Mouse (Mus musculus): Measurements from ENCODE around the gene Adh7.

The Adh7 gene

DNA sequence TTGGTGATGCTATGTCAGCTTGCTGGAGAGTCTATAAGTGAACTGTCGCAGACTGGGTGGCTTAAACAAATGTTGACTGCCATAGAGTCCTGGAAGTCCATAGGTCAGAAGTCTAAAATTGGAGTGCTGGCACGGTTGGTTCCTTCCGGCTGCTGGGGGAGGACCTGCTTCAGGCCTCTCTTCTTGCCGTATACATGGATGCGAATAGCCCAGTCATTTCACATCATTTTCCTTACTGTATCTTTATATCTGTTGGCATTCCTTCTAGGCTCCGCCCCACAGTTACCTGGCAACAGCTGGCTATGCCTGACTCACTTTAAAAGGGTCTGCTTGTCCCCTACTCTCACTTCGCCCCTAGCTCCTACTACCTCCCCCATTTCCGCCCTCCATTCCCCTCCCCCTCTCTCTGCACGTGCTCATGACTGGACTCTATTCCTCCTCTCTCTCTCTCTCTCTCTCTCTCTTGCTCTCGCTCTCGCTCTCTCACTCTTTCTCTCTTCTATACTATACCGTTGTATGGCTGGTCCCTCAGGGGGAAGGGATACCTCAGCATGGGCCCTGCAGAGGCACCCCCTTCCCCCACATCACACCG, 6.9 kb downstream of the Adh7 start:
- no peak for DNase-seq (ENCODE audit: low read depth, low spot score)

DNA sequence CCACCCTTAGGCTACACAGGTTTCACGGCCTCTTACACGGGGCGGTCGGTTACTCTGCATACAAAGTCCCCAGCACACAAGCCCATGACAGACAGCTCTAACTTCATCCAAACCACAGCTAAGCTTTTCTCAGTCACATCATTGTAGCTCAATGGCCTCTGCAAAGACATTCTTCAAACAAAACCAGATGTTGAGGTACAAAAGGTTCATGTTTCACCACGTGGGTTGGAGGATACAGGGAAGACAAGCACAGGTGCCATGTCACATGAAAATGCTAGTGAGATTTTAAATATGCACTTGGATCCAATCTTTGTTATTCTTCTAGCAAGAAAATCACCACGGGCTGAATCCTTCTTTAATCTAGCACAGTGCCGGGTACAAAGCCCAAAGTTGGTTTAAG, 7.8 kb downstream of the Adh7 start:
- DNase-seq (ENCODE audit: low read depth, low spot score), result no peak

DNA sequence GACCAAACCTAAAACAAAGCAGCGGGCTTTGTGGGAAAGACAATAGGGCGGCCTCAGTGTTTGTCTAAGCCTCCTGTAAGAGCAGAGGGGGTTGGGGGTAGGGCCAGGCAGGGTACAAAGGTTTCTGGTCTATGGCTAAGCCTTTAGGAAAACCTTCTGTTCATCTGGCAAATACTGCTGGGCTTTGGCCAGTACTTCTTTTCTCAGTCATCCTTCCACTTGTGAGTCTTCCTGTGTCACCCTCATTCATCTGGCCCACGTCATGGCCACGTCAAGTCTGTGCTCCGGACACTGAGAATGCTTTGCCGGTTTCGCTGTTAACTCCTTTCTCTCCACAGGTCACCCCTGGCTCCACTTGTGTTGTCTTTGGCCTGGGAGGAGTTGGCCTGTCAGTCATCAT, 8.3 kb downstream of the Adh7 start:
- DNase-seq (ENCODE audit: low read depth, low spot score), result no peak

GRCm38 (mm10) chr3:138226476-138226875, 8.9 kb downstream of the Adh7 start:
- DNase-seq (ENCODE audit: low read depth, low spot score), result no peak

DNA sequence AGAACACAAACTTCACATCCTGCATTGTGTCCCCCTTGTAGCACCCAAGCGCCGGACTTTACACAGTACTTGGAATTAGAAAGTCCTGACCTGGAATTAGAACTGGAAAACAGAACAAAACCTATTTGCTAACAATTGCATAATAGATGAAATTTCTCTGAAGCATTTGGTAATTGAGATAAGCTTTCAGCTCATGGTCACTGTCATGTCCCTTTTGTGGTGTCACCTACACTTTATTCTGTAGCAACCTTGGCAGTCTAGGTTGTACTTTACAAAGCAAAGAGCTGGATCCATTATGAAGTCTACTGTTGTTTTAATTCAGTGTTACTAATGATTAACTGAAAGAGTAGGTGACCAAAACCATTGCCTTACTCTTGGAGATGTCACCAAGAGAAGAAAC, 9.5 kb downstream of the Adh7 start:
- no peak for DNase-seq (ENCODE audit: low read depth, low spot score)

DNA sequence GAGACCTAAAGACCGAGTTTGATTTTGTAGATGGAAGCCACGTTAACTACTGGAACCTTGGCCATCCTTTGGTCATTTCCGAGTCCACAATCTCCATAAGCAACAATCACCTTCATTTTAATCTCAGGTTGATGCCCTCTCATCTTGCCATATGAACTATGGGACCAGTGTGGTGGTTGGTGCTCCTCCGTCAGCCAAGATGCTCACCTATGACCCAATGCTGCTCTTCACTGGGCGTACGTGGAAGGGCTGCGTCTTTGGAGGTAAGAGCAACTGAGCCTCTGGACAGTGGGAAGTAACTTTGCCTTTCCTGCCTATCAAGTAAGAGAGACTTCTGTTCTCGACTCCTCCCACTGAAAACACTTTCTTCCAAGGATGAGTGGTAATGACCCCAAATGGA, 10.2 kb downstream of the Adh7 start:
- no peak for DNase-seq (ENCODE audit: low read depth, low spot score)

DNA sequence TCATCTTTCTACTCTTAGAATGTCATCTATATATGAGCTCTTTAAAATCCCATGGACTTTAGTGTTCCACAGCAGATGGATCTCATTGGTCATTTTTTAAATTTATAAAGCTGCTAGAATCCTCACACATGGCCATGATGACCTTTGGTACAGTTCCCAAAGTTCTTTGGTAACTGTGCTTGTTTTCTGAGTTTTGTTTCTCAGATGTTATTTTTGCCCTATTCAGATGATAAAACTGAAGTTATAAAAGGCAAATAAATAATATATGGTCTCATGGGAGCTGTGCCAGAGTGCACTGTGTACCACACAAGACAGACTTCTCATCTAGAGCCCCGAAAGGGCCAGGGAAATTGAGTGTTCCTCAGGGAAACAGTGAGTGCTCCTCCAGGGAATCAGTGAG, 11.9 kb downstream of the Adh7 start:
- DNase-seq (ENCODE audit: low read depth, low spot score), result no peak

- no peak for DNase-seq (ENCODE audit: low read depth, low spot score)
These were observed 12.7 kb downstream of the Adh7 start for GRCm38 (mm10) chr3:138230266-138230665.

DNA sequence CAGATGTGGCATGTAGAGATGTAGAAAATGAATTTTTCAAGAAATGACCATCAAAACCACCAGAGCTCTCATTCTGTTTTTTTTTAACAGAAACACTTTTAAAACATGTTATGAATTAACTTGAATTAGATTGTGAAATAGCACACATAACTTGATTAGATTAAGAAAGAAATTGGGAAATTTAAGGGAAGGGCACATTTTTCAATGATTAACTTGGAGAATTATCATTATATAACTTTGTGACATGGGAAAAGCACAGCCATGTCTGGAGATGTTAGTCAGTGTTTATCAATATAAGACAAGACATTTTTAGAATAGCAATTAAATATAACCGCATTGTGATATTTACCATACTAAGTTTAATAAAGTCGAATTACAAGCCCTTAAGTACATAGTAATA, 14.0 kb downstream of the Adh7 start:
- no peak for DNase-seq (ENCODE audit: low read depth, low spot score)

GRCm38 (mm10) chr3:138236546-138237163, 19.1 kb downstream of the Adh7 start:
- no peak for DNase-seq (ENCODE audit: low read depth, low spot score)

- no peak for DNase-seq (ENCODE audit: low read depth, low spot score)
These were observed 20.5 kb downstream of the Adh7 start for GRCm38 (mm10) chr3:138238046-138238445.

- DNase-seq (ENCODE audit: low read depth, low spot score), result no peak
These were observed 21.9 kb downstream of the Adh7 start for GRCm38 (mm10) chr3:138239461-138239860.

GRCm38 (mm10) chr3:138240411-138240810, 22.9 kb downstream of the Adh7 start:
- no peak for DNase-seq (ENCODE audit: low read depth, low spot score)

DNA sequence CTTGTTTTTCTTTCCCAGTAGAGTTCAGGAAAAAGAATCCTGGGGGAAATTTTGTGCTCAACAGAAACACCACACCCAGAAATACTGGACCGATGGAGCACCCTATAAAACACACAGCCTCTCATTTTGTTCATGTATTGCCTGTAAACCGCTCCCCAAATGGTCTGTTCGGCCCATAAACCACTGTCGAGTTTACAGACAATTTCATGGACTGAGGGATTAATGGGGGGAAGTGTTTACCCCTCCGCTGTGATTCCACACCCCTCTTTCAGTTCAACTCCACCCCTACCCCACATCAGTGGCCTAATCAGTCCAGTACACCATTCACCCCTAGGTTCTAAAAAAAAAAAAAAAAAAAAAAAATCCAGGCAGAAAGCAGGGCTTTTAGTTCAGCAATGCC, 23.4 kb downstream of the Adh7 start:
- DNase-seq (ENCODE audit: low read depth, low spot score), result no peak

DNA sequence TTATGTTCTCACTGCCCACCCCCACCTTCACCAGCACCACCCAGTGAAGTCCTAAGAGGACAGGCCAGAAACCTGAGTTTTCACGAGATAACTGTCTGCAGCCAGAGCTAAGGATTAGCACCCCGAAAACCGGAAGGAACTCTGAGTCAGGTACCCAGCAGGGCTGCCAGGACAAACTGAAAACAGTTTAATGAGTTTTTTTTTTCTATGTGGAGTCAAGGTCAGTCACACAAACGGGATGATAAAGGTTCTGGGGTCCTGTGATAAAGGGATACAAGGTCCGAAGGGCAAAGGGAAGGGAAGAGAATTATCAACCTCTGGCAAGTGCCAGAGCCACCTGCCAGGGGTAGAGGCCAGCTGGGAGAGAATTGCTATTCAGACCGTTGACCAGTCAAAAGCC, 23.8 kb downstream of the Adh7 start:
- DNase-seq (ENCODE audit: low read depth, low spot score), result no peak

DNA sequence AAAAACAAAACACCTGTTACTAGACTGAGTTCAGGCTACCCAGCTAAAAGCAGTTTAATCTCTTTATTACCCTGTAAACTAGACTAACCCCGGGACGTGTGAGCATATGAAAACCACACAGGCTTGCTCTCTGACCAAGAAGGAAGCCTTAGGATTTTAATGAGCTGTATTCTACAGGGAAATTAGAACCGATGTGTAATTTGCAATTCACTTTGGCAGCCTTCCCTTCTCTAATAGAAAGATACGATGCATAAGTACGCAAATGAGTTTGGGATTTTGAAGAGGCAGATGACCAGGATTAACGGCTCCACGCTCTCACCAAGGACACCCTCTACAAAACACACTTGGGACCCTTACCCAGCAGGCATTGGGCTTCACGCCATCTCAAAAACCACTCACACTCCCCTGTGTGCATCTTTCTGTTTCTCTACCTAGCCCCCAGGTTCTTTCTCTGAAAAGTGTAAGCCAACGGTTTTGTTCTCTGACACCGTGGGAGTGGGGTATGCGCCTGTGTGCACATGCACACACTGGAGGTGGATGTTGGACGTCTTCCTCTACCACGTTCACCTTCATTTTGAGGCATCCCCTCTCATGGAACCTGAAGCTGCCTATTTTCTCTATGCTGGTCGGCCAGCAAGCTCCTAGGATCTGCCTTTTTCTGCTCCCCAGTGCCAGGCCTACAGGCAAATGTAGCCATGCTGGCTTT, 24.6 kb downstream of the Adh7 start:
- DNase-seq (ENCODE audit: low read depth, low spot score), result no peak

GRCm38 (mm10) chr3:138242933-138243332, 25.4 kb downstream of the Adh7 start:
- DNase-seq (ENCODE audit: low read depth, low spot score), result no peak

- no peak for DNase-seq (ENCODE audit: low read depth, low spot score)
These were observed 26.8 kb downstream of the Adh7 start for GRCm38 (mm10) chr3:138244338-138244874.

GRCm38 (mm10) chr3:138246511-138247020, 29.0 kb downstream of the Adh7 start:
- DNase-seq (ENCODE audit: low read depth, low spot score), result no peak

DNA sequence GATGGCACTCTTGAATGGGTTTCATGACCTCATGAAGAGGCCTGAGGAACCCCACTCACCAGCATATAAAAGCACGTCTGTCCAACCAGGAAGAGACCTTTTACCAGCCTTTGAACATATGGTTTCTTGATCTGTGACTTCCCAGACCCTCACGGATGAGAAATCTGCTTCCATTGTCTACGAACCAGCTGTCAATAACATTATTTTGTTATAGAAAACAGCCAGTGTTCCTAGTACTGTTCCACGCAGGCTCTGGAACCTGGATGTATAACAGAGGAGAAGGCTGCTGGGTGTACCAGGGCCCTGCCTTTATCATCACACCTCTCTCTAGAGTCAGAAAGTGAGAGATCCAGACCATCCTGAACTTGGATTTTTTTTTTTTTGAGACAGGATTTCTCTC, 29.7 kb downstream of the Adh7 start:
- DNase-seq (ENCODE audit: low read depth, low spot score), result no peak

DNA sequence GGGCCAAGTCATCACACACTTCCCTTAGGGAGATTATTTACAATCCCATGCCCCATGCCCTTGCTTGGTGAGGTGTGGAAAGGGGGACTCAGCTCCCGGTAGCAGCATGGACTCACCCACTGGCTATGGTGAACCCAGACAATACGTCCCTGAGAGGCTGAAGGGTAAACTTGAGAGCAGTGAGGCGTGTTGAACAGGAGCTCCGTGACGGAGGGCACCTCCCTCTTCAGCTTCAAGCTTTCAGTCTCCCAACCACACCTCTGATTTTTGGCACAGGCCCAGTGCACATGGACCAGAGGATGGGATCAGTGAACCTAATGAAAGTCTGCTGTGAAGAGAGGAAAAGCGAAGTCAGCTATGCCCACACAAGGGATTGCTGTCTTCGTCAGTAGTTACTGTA, 30.5 kb downstream of the Adh7 start:
- no peak for DNase-seq (ENCODE audit: low read depth, low spot score)

DNA sequence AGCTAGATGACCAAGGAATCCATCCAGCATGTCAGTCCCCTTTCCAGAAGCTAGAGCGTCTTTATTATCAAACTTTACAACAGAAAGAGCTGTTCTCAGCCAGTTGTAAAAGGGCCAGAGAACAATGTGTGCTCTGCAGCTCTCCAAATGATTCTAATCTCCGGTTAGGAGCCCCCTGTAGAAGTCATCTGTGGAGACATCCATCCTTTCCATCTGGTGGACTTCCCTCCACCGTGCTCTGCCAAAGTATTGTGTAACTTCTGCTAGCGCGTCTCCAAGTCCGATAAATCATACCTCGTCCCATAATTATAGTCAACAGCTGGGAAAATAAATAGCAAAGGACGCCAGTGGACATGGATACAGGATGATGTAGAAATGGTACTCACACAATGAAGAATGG, 31.2 kb downstream of the Adh7 start:
- DNase-seq (ENCODE audit: low read depth, low spot score), result no peak

DNA sequence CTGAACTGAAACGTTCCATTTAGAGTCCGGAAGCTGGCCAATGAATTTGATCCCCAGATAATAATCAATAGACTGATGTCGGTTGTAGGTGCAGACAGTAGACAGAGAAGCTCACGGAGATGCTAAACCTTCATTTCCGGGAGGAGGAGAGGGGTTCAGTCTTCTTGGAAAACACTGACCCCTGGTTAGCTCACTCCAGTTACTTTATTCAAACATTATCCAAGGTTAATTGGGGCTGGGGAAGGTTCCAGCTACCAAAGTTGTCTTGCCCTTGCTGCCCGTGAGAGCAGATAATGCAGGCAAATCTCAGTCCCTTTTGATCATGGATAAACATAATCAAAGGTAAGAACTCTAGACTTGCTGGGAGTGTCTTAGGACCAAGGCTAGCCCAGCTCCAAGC, 33.6 kb downstream of the Adh7 start:
- DNase-seq (ENCODE audit: low read depth, low spot score), result no peak
